Mouse (Mus musculus) spleen, adult 2 months (tissue): ENCODE measurements around the gene Dhcr24.

ENCODE experiments used
- CTCF ChIP-seq: fragments of 200-500 bp; IDR thresholded peaks from 2 replicates; pipeline ENCODE4 v1.5.1; 2011; ENCODE audit warnings: mild to moderate bottlenecking, inconsistent platforms; ENCODE audit not compliant: insufficient read depth, insufficient read length, insufficient replicate concordance; ENCODE audit errors: extremely low read depth
- POLR2A ChIP-seq: fragments of 200-500 bp; IDR thresholded peaks from 2 replicates; pipeline ENCODE4 v1.6.1; 2011; ENCODE audit warnings: low read depth, low read length, inconsistent platforms

DNA sequence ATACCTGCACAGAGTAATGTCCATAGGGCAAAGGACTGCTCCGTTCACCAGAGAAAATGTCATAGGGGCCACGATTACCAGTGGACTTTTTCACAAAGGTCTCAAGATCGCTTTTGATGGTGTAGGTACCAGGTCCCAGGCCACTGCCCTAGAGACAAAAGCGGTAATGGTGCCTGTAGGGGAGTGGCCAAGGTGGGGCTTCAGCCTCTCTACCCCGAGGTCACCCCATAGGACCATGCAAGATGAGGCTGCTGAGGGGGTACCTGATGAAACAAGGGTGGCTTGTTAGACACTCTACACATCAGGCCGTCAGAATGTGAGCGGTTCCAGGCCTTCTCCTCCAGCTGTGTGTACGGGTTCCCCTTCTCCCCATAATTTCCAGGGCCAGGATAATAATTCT lies 52.3 kb downstream of the Dhcr24 start:
- TF ChIP-seq CTCF: no peak
- no peak for TF ChIP-seq POLR2A
